31 mouse cellular contexts compared by ENCODE assay signal in genomic region chr10:48582006-48582405, GRCm38 (mm10).
DNase-seq lines count a peak whose midpoint lies in the region; ATAC-seq and TF ChIP-seq lines count a peak whose summit lies in the region.
"Had no signal": no experiment of that assay in that cellular context is flagged by ENCODE, and none has a peak within 500 bp of the region (broad histone marks: within the 10 kb centered on the region; RNA-seq: fewer than 3 reads in every experiment).

No protein-coding gene starts in this region.

- H3K36me3 ChIP-seq in midbrain, postnatal 0 days (ENCODE audit: insufficient read depth, low read length): no peaks in the 10 kb centered on the region
- H3K36me3 ChIP-seq in midbrain, embryonic 16.5 days (ENCODE audit: control insufficient read depth, insufficient read depth, low read length): no peaks in the 10 kb centered on the region
- H3K36me3 ChIP-seq: embryonic facial prominence, embryonic 12.5 days; G1E; heart, embryonic 10.5 days; liver, embryonic 13.5 days; midbrain, embryonic 12.5 days; neural tube, embryonic 13.5 days had no signal

- H3K4me2 ChIP-seq in midbrain, postnatal 0 days (ENCODE audit: low read depth, low read length, poor library complexity, severe bottlenecking): no peak overlapping the region
- H3K4me2 ChIP-seq in midbrain, embryonic 16.5 days (ENCODE audit: low read length): no peak overlapping the region
- H3K4me2 ChIP-seq: embryonic facial prominence, embryonic 12.5 days; forebrain, embryonic 13.5 days; hindbrain, embryonic 14.5 days; liver, embryonic 13.5 days; midbrain, embryonic 12.5 days; neural tube, embryonic 13.5 days had no signal

- no peak overlapping the region for H3K27ac ChIP-seq in midbrain, postnatal 0 days (ENCODE audit: low read depth, low read length)
- H3K27ac ChIP-seq in midbrain, embryonic 16.5 days (ENCODE audit: low read length): no peak overlapping the region
- H3K27ac ChIP-seq: embryonic facial prominence, embryonic 12.5 days; forebrain, embryonic 13.5 days; gastrocnemius, adult 2 months; heart, embryonic 10.5 days; hindbrain, embryonic 14.5 days; kidney, postnatal 0 days; liver, embryonic 13.5 days; midbrain, embryonic 12.5 days; neural tube, embryonic 13.5 days had no signal

- no peak overlapping the region for H3K4me3 ChIP-seq in midbrain, postnatal 0 days (ENCODE audit: low read depth, low read length)
- no peak overlapping the region for H3K4me3 ChIP-seq in midbrain, embryonic 16.5 days (ENCODE audit: low read depth, low read length)
- H3K4me3 ChIP-seq: embryonic facial prominence, embryonic 12.5 days; erythroblast, embryonic 14.5 days; forebrain, embryonic 13.5 days; gastrocnemius, adult 2 months; heart, embryonic 10.5 days; liver, embryonic 13.5 days; midbrain, embryonic 12.5 days; neural tube, embryonic 13.5 days had no signal

- no peaks in the 10 kb centered on the region for H3K4me1 ChIP-seq in midbrain, postnatal 0 days (ENCODE audit: insufficient read depth, low read length)
- no peaks in the 10 kb centered on the region for H3K4me1 ChIP-seq in midbrain, embryonic 16.5 days (ENCODE audit: control insufficient read depth, insufficient read depth, low read length)
- H3K4me1 ChIP-seq: embryonic facial prominence, embryonic 12.5 days; forebrain, embryonic 13.5 days; heart, embryonic 10.5 days; liver, embryonic 13.5 days; midbrain, embryonic 12.5 days; neural tube, embryonic 13.5 days had no signal

- no peaks in the 10 kb centered on the region for H3K9me3 ChIP-seq in midbrain, postnatal 0 days (ENCODE audit: low read length)
- H3K9me3 ChIP-seq in midbrain, embryonic 16.5 days (replicated peaks; ENCODE audit: control insufficient read depth, low read length, poor library complexity, severe bottlenecking): no peaks in the 10 kb centered on the region
- H3K9me3 ChIP-seq: embryonic facial prominence, embryonic 12.5 days; forebrain, embryonic 13.5 days; G1E; heart, embryonic 10.5 days; liver, embryonic 13.5 days; midbrain, embryonic 12.5 days; neural tube, embryonic 13.5 days had no signal

- TF ChIP-seq CTCF in midbrain, postnatal 0 days (IDR thresholded peaks at IDR 0.05): no peak

- H3K9ac ChIP-seq in midbrain, postnatal 0 days (replicated peaks; ENCODE audit: low read length, poor library complexity, severe bottlenecking): no peak overlapping the region
- no peak overlapping the region for H3K9ac ChIP-seq in midbrain, embryonic 16.5 days (ENCODE audit: low read depth, low read length)
- H3K9ac ChIP-seq: embryonic facial prominence, embryonic 12.5 days; forebrain, embryonic 13.5 days; hindbrain, embryonic 14.5 days; liver, embryonic 13.5 days; midbrain, embryonic 12.5 days; neural tube, embryonic 13.5 days had no signal

- WGBS in midbrain, postnatal 0 days: 33% methylated on average over 1 of the region's 1 CpGs
- 65% methylated on average over 1 of the region's 1 CpGs for WGBS in midbrain, embryonic 16.5 days

- H3K27me3 ChIP-seq in midbrain, postnatal 0 days (ENCODE audit: insufficient read depth, low read length): no peaks in the 10 kb centered on the region
- H3K27me3 ChIP-seq in midbrain, embryonic 16.5 days (ENCODE audit: control insufficient read depth, insufficient read depth, low read depth, low read length): no peaks in the 10 kb centered on the region
- H3K27me3 ChIP-seq: CH12.LX; embryonic facial prominence, embryonic 12.5 days; forebrain, embryonic 13.5 days; liver, embryonic 13.5 days; midbrain, embryonic 12.5 days; neural tube, embryonic 13.5 days; Patski had no signal

- peak; percentile 5 to 39 for DNase-seq in frontal cortex, adult 2 months (ENCODE audit: extremely low spot score in 1 of 2, low spot score in 1 of 2)
- DNase-seq in frontal cortex, postnatal 14 days (ENCODE audit: low spot score in 2 of 2): no peak
- peak; percentile 13 for DNase-seq in midbrain, postnatal 0 days (ENCODE audit: low spot score)
- peak; percentile 50 for DNase-seq in brain, embryonic 18.5 days (ENCODE audit: low read depth, low spot score)
- DNase-seq in layer of hippocampus, adult 9-11 months: peak; percentile 65
- DNase-seq in kidney, postnatal 10 days: no peak
- DNase-seq: adrenal gland, postnatal 36 days; B cell, adult 2 months; cerebellum, adult 18-20 months; cerebellum, postnatal 14 days; gastrocnemius, adult 2 months; heart, postnatal 4 days; kidney, adult 18-20 months; liver, embryonic 13.5 days; lung, adult 2 months; lung, postnatal 14 days; retina, postnatal 1 day; thymus, postnatal 14 days had no signal

- ATAC-seq in midbrain, postnatal 0 days (ENCODE audit: low FRiP score): no peak
- no peak for ATAC-seq in midbrain, embryonic 16.5 days
- ATAC-seq: forebrain, embryonic 13.5 days; inflammation-experienced regulatory T-cells, adult 6 months; Patski had no signal

Comparison
In these comparisons a context has a peak if more than half of its experiments do, and no peak if none do; other contexts are left out.
1. DNase-seq: peak in frontal cortex, adult 2 months (2 of 2), midbrain, postnatal 0 days (single experiment), brain, embryonic 18.5 days (single experiment) and layer of hippocampus, adult 9-11 months (single experiment); none in frontal cortex, postnatal 14 days (0 of 2) and kidney, postnatal 10 days (single experiment).